Comparison of ENCODE assay signal across 7 mouse cellular contexts in the genomic region with DNA sequence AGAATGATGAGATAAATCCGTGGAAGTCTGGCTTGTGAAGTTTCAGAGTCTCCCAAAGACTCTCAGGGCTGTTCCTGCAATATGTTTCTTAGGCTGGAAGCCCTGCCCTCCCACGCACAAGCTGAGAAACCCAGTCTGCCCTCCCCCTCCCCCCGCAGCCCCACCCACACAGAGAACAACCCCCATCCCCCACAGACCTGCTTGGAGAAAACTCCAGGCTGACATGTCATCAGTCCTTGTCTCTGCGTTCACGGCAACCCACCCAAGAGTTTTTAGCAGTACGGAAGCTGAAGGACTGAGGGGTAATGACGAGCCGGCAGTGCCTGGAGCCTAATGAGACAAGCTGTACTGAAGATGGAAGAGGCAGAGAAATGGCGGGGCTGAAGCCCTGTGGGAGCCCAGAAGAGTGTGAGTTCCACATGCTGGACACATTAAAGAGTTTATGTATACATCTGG. TPM values are rescaled to one million over a fixed set of nuclear protein-coding genes. Genes with fewer than 3 reads are reported as not detected.
DNase-seq lines count a peak whose midpoint lies in the region; ATAC-seq and TF ChIP-seq lines count a peak whose summit lies in the region.

No protein-coding gene starts in this region.

- H3K9ac ChIP-seq in intestine, embryonic 16.5 days (ENCODE audit: low read depth, low read length), result peak overlapping the region; percentile 38; the same call in 1 of the 2 replicates

- no peaks in the 10 kb centered on the region for H3K36me3 ChIP-seq in intestine, embryonic 16.5 days (ENCODE audit: control insufficient read depth, insufficient read depth, low read length)
- no peaks in the 10 kb centered on the region for H3K36me3 ChIP-seq in myocyte (ENCODE audit: control insufficient read depth, insufficient read depth)

- ATAC-seq in intestine, embryonic 16.5 days, result no peak
- no peak for ATAC-seq in megakaryocyte-erythroid progenitor cell, adult 5-6 weeks (replicated peaks; ENCODE audit: low FRiP score, low TSS enrichment, poor library complexity, severe bottlenecking)

- no peak for TF ChIP-seq POLR2A in myocyte (IDR thresholded peaks at IDR 0.05; ENCODE audit: insufficient read length, low read depth)

- H3K4me3 ChIP-seq in gastrocnemius, adult 2 months, result peak overlapping the region; percentile 65
- H3K4me3 ChIP-seq in intestine, embryonic 16.5 days (ENCODE audit: low read length), result 0 out of 2 replicates have a peak overlapping the region, but pooled peaks have one; percentile 17
- no peak overlapping the region for H3K4me3 ChIP-seq in myocyte

- DNase-seq in right cerebral cortex, adult 18-20 months, result peak; percentile 27
- DNase-seq in right cerebral cortex, postnatal 36 days (ENCODE audit: low spot score in 2 of 2), result no peak
- peak; percentile 45 for DNase-seq in gastrocnemius, adult 2 months
- DNase-seq in thymus, postnatal 14 days, result no peak

- peak overlapping the region; percentile 38 for H3K4me2 ChIP-seq in intestine, embryonic 16.5 days (ENCODE audit: low read depth, low read length)
- H3K4me2 ChIP-seq in myocyte (ENCODE audit: low read depth), result peak overlapping the region; percentile 24

- H3K9me3 ChIP-seq in intestine, embryonic 16.5 days (ENCODE audit: control insufficient read depth, low read length), result no peaks in the 10 kb centered on the region

- H3K79me2 ChIP-seq in myocyte (ENCODE audit: control insufficient read depth, insufficient read depth), result no peaks in the 10 kb centered on the region

- no peaks in the 10 kb centered on the region for H3K27me3 ChIP-seq in intestine, embryonic 16.5 days (replicated peaks; ENCODE audit: control insufficient read depth, insufficient read depth, low read length)
- no peaks in the 10 kb centered on the region for H3K27me3 ChIP-seq in myocyte (ENCODE audit: control insufficient read depth, insufficient read depth, insufficient read length)

- peak overlapping the region; percentile 82 for H3K27ac ChIP-seq in gastrocnemius, adult 2 months
- H3K27ac ChIP-seq in intestine, embryonic 16.5 days (ENCODE audit: low read length), result peak overlapping the region; percentile 31; the same call in 1 of the 2 replicates

- no peaks in the 10 kb centered on the region for H3K4me1 ChIP-seq in intestine, embryonic 16.5 days (ENCODE audit: control insufficient read depth, insufficient read depth, low read length)

- intact Hi-C loops in gastrocnemius, adult 2 months (cut with DNase I), result loop anchor here (2.0 to 5.0 kb wide), 2 partner anchors 98 to 247 kb away; no protein-coding TSS in a partner anchor

- TF ChIP-seq CTCF in gastrocnemius, adult 2 months (IDR thresholded peaks at IDR 0.05), result no peak

- WGBS in intestine, embryonic 16.5 days, result 20% methylated on average over 9 of the region's 9 CpGs

- no peak overlapping the region for H3ac ChIP-seq in myocyte (ENCODE audit: control insufficient read depth, insufficient read length)

TF ChIP-seq in myocyte, 11 proteins besides CTCF, POLR2A, EP300 and RAD21:
- TF ChIP-seq TCF12 (IDR thresholded peaks at IDR 0.05; ENCODE audit: insufficient read depth, poor library complexity, severe bottlenecking) (no peak), SRF (IDR thresholded peaks at IDR 0.05; ENCODE audit: control insufficient read depth, insufficient read length, low read depth) (no peak), USF1 (IDR thresholded peaks at IDR 0.05; ENCODE audit: low read depth) (no peak), MYOD1 (IDR thresholded peaks at IDR 0.05; ENCODE audit: control insufficient read depth in 1 of 3, insufficient read length in 2 of 3, low read depth in 2 of 3) (no peak), E2F4 (IDR thresholded peaks at IDR 0.05; ENCODE audit: insufficient read depth) (no peak), CEBPB (IDR thresholded peaks at IDR 0.05; ENCODE audit: insufficient read depth, poor library complexity, severe bottlenecking) (no peak), TCF3 (IDR thresholded peaks at IDR 0.05; ENCODE audit: insufficient read length, low read depth) (no peak), POLR2AphosphoS2 (IDR thresholded peaks at IDR 0.05; ENCODE audit: insufficient read length, low read depth) (no peak), MYOG (IDR thresholded peaks at IDR 0.05; ENCODE audit: control insufficient read depth in 1 of 3, insufficient read depth in 1 of 3, insufficient read length in 2 of 3, low read depth in 2 of 3) (no peak), MAX (IDR thresholded peaks at IDR 0.05; ENCODE audit: low read depth) (no peak), REST (IDR thresholded peaks at IDR 0.05; ENCODE audit: insufficient read depth, insufficient read length) (no peak)
TF ChIP-seq in myocyte: peak in this region for 0.

RNA-seq across cellular contexts. Expression of gene Ccdc130, which starts 14.5 kb away (rescaled TPM):
- total RNA-seq in gastrocnemius, adult 2 months (2021), result 1 to 10 TPM; 7.7 to 9.1 TPM
- 13.5 and 16.3 TPM in 2 replicates for polyA plus RNA-seq in intestine, embryonic 16.5 days (2015; fragmentation: Nextera tagmentation; extraction: Ambion mirVana)
- 28.9 TPM for polyA plus RNA-seq in myocyte (2012; fragmentation: generic; extraction: Trizol)
- total RNA-seq in megakaryocyte-erythroid progenitor cell, adult 5-6 weeks (2014; fragmentation: Nextera tagmentation), result 18.0 and 20.9 TPM in 2 replicates
- 9.5 and 12.7 TPM in 2 replicates for total RNA-seq in megakaryocyte-erythroid progenitor cell, adult 5-6 weeks (2017)

RNA-seq across cellular contexts. Expression of gene Mri1, which starts 27.5 kb away (rescaled TPM):
- 10 to 100 TPM; 14.0 to 15.9 TPM for total RNA-seq in gastrocnemius, adult 2 months (2021)
- 76.0 and 77.1 TPM in 2 replicates for polyA plus RNA-seq in intestine, embryonic 16.5 days (2015; fragmentation: Nextera tagmentation; extraction: Ambion mirVana)
- 22.8 TPM for polyA plus RNA-seq in myocyte (2012; fragmentation: generic; extraction: Trizol)
- total RNA-seq in megakaryocyte-erythroid progenitor cell, adult 5-6 weeks (2014; fragmentation: Nextera tagmentation), result 36.7 and 51.9 TPM in 2 replicates
- total RNA-seq in megakaryocyte-erythroid progenitor cell, adult 5-6 weeks (2017), result 19.1 and 19.3 TPM in 2 replicates

RNA-seq across cellular contexts. Expression of gene D8Ertd738e, which starts 35.1 kb away (rescaled TPM):
- total RNA-seq in gastrocnemius, adult 2 months (2021), result 100 to 1,000 TPM; 187 to 222 TPM
- polyA plus RNA-seq in intestine, embryonic 16.5 days (2015; fragmentation: Nextera tagmentation; extraction: Ambion mirVana), result 292 and 296 TPM in 2 replicates
- 232 TPM for polyA plus RNA-seq in myocyte (2012; fragmentation: generic; extraction: Trizol)
- 122 and 195 TPM in 2 replicates for total RNA-seq in megakaryocyte-erythroid progenitor cell, adult 5-6 weeks (2014; fragmentation: Nextera tagmentation)
- total RNA-seq in megakaryocyte-erythroid progenitor cell, adult 5-6 weeks (2017), result 63.7 and 94.8 TPM in 2 replicates

RNA-seq across cellular contexts. Expression of gene Zswim4, which starts 47.8 kb away (rescaled TPM):
- 1 to 10 TPM; 5.2 to 8.6 TPM for total RNA-seq in gastrocnemius, adult 2 months (2021)
- 7.1 and 7.7 TPM in 2 replicates for polyA plus RNA-seq in intestine, embryonic 16.5 days (2015; fragmentation: Nextera tagmentation; extraction: Ambion mirVana)
- polyA plus RNA-seq in myocyte (2012; fragmentation: generic; extraction: Trizol), result 12.7 TPM
- 2.8 and 4.8 TPM in 2 replicates for total RNA-seq in megakaryocyte-erythroid progenitor cell, adult 5-6 weeks (2014; fragmentation: Nextera tagmentation)
- total RNA-seq in megakaryocyte-erythroid progenitor cell, adult 5-6 weeks (2017), result 3.3 and 3.7 TPM in 2 replicates

Comparison
In these comparisons a context has a peak if more than half of its experiments do, and no peak if none do; other contexts are left out.
1. DNase-seq: peak in right cerebral cortex, adult 18-20 months (single experiment) and gastrocnemius, adult 2 months (single experiment); none in right cerebral cortex, postnatal 36 days (0 of 2) and thymus, postnatal 14 days (single experiment).